Mouse (Mus musculus) heart, postnatal 0 days (tissue): ENCODE data around the gene Ypel3.

ENCODE experiments used
- CTCF ChIP-seq: IDR thresholded peaks from 2 replicates; pipeline ENCODE4 v1.5.1; 2016; ENCODE audit warnings: antibody characterized with exemption, control low read depth, low read depth
- EP300 ChIP-seq: IDR thresholded peaks from 2 replicates; pipeline ENCODE4 v1.6.1; 2016; ENCODE audit warnings: antibody characterized with exemption, low read depth

DNA sequence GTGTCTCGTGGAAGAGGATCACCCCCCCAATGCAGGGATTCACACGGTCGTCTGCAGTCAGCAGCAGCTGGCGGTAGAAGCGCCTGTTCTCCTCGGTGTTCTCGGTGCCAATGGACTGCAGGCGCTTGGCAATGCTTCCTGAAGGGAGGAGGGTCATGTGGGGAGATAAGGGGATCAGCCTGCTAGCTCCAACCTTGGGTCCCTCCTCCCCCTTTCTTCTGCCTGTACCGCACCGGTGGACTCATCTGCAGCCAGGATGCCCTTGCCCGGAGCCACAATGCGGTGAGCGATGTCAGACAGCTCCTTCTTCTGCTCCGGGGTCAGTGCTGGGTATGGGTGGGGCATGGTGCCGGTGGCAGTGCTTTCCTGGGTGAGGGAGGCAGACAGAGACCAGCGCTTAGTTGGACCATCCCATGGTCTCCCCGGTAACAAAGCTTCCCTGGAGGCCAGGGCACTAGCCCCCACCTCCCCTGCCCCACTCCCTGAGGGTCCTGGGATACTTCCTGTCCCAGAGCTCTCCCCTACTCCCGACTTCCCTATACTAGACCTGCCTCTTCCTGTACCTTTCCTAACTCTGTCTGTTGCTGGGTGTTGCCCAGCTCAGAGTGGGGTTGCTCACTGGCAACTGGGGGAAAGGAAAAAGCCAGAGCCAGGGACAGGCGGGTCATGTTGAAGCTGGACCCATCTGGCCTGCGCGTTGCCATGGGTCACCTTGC lies 20.8 kb downstream of the Ypel3 start, which contains the start of gene Fam57b:
- TF ChIP-seq EP300 = peak; percentile 48; the same call in 1 of the 2 replicates
- no peak for TF ChIP-seq CTCF
